Mouse (Mus musculus) small intestine, adult 2 months (tissue): Measurements from ENCODE around the gene Fam241b.

Experiments
- CTCF ChIP-seq: fragments of 200-500 bp; IDR thresholded peaks from 2 replicates; pipeline ENCODE4 v1.5.1; 2012; ENCODE audit warnings: low read depth, mild to moderate bottlenecking, control low read depth, inconsistent platforms, low read length, moderate library complexity, mixed read lengths; ENCODE audit not compliant: insufficient replicate concordance, insufficient read length; ENCODE audit errors: extremely low read depth
- POLR2A ChIP-seq: fragments of 200-500 bp; IDR thresholded peaks from 2 replicates; pipeline ENCODE4 v1.6.1; 2012; ENCODE audit warnings: low read depth, mild to moderate bottlenecking, control low read depth, inconsistent platforms, low read length, moderate library complexity

GRCm38 (mm10) chr10:62138040-62138439 lies 5.7 kb downstream of the Fam241b start:
- no peak for TF ChIP-seq CTCF
- TF ChIP-seq POLR2A: no peak
